Mouse (Mus musculus) heart, embryonic 14.5 days (tissue): Measurements from ENCODE around the gene Ttll9. TPM values are rescaled to one million over a fixed set of nuclear protein-coding genes. Genes with fewer than 3 reads are reported as not detected.

ENCODE experiments used
- ATAC-seq: fragments of 200-750 bp; cut with Nextera tagmentation; 2 replicates; pipeline ENCODE4 v1.8.0; 2017; ENCODE audit warnings: low read depth, moderate TSS enrichment; ENCODE audit not compliant: insufficient number of reproducible peaks, insufficient read depth, low FRiP score
- H3K27ac ChIP-seq, 2 experiments: fragments of 200-500 bp in 1 of 2; fragments of 300-500 bp in 1 of 2; sonication (generic) in 1 of 2; replicated peaks in 1 of 2; 2 replicates each; pipeline ENCODE4 v1.5.1; 2012 to 2014; ENCODE audit warnings: low read depth in 2 of 2, low read length in 2 of 2, control low read depth in 1 of 2, mild to moderate bottlenecking in 1 of 2, mixed read lengths in 1 of 2; ENCODE audit not compliant: control insufficient read depth in 1 of 2, insufficient read depth in 1 of 2
- H3K27me3 ChIP-seq: fragments of 300-500 bp; sonication (generic); 2 replicates; pipeline ENCODE4 v1.6.1; 2014; ENCODE audit warnings: mild to moderate bottlenecking, low read length, control low read depth; ENCODE audit not compliant: control insufficient read depth, insufficient read depth
- H3K36me3 ChIP-seq: fragments of 300-500 bp; sonication (generic); 2 replicates; pipeline ENCODE4 v1.6.1; 2014; ENCODE audit warnings: mild to moderate bottlenecking, control low read depth, low read length, mixed read lengths; ENCODE audit not compliant: control insufficient read depth, insufficient read depth
- H3K4me1 ChIP-seq, 2 experiments: fragments of 200-500 bp in 1 of 2; fragments of 300-500 bp in 1 of 2; sonication (generic) in 1 of 2; 2 replicates each; pipeline ENCODE4 v1.6.1; 2012 to 2014; ENCODE audit warnings: low read length in 2 of 2, control low read depth in 1 of 2, mixed read lengths in 1 of 2; ENCODE audit not compliant: control insufficient read depth in 2 of 2, insufficient read depth in 2 of 2
- H3K4me2 ChIP-seq: fragments of 300-500 bp; sonication (generic); 2 replicates; pipeline ENCODE4 v1.6.1; 2014; ENCODE audit warnings: mild to moderate bottlenecking, low read length
- H3K4me3 ChIP-seq, 2 experiments: fragments of 200-500 bp in 1 of 2; fragments of 300-500 bp in 1 of 2; sonication (generic) in 1 of 2; 2 replicates each; pipeline ENCODE4 v1.5.1; 2012 to 2014; ENCODE audit warnings: low read length in 2 of 2, mild to moderate bottlenecking in 2 of 2, control low read depth in 1 of 2, low read depth in 1 of 2, moderate library complexity in 1 of 2; ENCODE audit not compliant: control insufficient read depth in 1 of 2, insufficient read depth in 1 of 2
- H3K9ac ChIP-seq: fragments of 300-500 bp; sonication (generic); 2 replicates; pipeline ENCODE4 v1.6.1; 2014; ENCODE audit warnings: mild to moderate bottlenecking, low read length
- H3K9me3 ChIP-seq: fragments of 300-500 bp; sonication (generic); 2 replicates; pipeline ENCODE4 v1.6.1; 2016; ENCODE audit warnings: low read length, control low read depth; ENCODE audit not compliant: control insufficient read depth
- WGBS: fragments of 180-500 bp; shearing (Covaris S2); extraction: QIAGEN DNeasy Blood & Tissue Kit; methylation state at CpG from one replicate; pipeline ENCODE4 v1.1.7; 2014; 5-methylcytosine and 5-hydroxymethylcytosine counted together
- polyA plus RNA-seq: library from polyadenylated mRNA; unstranded; fragments of >200 nt; fragmentation: Nextera tagmentation; extraction: Ambion mirVana; gene quantifications from 2 replicates; pipeline ENCODE4 v1.2.1, GENCODE M21; 2014

The Ttll9 gene
- polyA plus RNA-seq, 1 experiment from 2014 or later = 0.30 TPM

DNA sequence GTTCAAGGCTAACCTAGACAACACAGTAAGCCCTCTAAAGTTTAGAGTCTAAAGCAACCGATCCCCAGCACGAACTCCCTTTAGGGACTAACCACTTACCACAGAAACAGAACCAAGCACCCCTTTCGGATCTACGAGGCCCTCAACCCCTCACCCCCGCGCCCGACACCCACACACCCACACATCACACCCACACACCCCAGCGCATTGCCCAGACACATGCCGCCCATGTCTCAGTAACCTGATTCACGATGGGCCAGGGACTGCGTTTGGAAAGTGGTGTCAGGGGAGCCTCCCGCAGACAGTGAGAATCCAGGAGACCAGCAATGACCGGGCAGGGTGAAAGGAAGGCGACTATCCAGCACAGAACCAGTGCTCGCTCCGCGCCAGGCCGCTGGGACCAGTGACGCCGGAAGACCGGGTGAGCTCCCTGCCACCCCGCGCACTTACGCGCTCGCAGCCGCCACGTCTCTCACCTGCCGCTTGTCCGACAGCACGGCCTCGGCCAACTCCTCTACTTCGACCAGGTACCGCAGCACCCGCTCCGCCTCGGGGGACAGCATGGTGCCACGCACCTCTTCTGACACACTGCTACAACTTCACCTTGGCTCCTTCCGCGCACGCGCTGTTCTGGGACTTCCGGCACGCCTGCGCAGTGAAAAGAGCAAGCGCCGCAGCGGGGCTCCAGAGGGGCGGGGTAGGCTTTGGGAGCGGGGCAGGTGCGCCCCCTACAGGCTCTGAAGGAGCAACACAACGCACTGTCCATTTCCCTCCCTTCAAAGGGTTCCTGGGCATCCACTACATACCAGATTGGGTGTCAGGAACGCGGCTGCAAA is 52.7 kb downstream of the Ttll9 start, which contains the start of gene Pdrg1:
TSS of gene Pdrg1 (minus strand) at position 670 of the 836 bp plus-strand sequence.
- peak within 1 kb of the TSS; percentile 90 for H3K4me2 ChIP-seq
- 2% methylated on average over 54 of the region's 54 CpGs for WGBS
- no peak within 1 kb of the TSS for H3K27ac ChIP-seq
- peaks cover 2 to 10% of the 10 kb centered on the region in 2 experiments; a peak in 3 of 4 replicates for H3K4me1 ChIP-seq
- peak within 1 kb of the TSS; percentile 90 for H3K9ac ChIP-seq
- H3K27me3 ChIP-seq = peaks cover 13% of the 10 kb centered on the region
- peak within 1 kb of the TSS; percentile 81 to 83 for H3K4me3 ChIP-seq
- H3K9me3 ChIP-seq = no peaks in the 10 kb centered on the region
- peaks cover 41% of the 10 kb centered on the region for H3K36me3 ChIP-seq
- peak; percentile 90 for ATAC-seq

DNA sequence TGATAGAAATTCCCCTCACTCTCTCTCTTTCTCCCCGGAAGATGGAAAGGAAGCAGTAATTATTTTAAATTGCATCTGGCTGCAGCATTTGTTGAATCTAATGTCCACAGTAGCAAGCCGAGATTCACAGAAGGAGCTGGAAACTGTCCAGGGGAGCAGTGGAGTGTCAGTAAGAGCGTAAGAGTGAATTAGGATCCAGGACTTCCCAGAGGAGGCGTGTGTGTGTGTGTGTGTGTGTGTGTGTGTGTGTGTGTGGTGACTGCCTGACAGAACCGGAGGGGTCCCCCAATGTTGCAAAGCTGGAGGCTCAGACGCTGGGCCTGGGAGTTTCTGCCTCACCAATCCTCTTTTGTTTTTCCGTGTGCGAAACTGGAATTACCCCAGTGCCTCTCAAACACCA is 53.5 kb downstream of the Ttll9 start:
- peaks cover 18% of the 10 kb centered on the region for H3K27me3 ChIP-seq
- H3K4me1 ChIP-seq = peaks cover 2 to 10% of the 10 kb centered on the region in 2 experiments; a peak in 3 of 4 replicates
- H3K27ac ChIP-seq = no peak overlapping the region
- H3K36me3 ChIP-seq = peaks cover 33% of the 10 kb centered on the region
- ATAC-seq = no peak
- no peak overlapping the region for H3K9ac ChIP-seq
- no peak overlapping the region for H3K4me3 ChIP-seq
- no peaks in the 10 kb centered on the region for H3K9me3 ChIP-seq
- 49% methylated on average over 7 of the region's 8 CpGs for WGBS
- peak overlapping the region; percentile 90 for H3K4me2 ChIP-seq

DNA sequence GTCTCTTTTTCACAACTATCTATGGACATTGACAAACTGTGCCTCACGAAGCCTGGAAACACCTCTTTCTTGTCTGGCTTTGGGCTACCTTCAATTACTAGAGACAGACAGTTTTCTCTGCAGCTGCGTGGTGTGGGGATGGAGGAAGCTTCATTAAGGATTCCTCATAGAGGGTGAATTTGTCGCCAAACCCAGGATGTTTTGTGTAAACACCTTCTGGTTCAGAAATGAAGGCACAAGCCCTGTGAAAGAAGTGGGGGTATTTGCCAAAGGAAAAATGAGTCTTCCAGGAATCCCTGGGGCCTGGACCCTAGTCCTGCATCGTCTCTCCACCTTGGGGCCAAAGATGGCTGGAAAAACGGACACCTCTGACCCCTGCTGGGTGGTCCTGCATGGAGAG is 54.5 kb downstream of the Ttll9 start:
- H3K9me3 ChIP-seq = no peaks in the 10 kb centered on the region
- H3K4me3 ChIP-seq = no peak overlapping the region
- H3K27me3 ChIP-seq = peaks cover 18% of the 10 kb centered on the region
- peaks cover 2 to 10% of the 10 kb centered on the region in 2 experiments; a peak in 3 of 4 replicates for H3K4me1 ChIP-seq
- H3K4me2 ChIP-seq = no peak overlapping the region
- no peak overlapping the region for H3K9ac ChIP-seq
- ATAC-seq = no peak
- H3K36me3 ChIP-seq = peaks cover 23% of the 10 kb centered on the region
- WGBS = 45% methylated on average over 5 of the region's 5 CpGs
- H3K27ac ChIP-seq = no peak overlapping the region

DNA sequence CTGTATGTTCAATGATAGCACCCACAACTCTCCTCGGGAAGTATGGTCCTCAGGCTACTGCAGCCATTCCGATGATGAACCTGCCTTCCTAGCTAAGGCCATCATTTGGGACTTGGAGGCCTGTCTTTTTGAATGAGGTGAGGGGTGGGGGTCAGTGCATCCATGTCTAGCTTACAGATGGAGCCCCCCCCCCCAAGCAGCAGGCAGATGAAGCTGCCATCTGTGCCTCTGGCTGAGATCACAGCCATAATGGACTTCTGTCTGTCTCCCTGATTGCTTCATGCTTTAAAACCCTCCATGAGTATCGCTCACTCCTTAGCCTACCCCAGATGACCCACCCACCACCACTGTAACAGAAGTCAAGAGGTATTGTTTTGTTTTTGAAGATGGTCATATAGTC is 57.1 kb downstream of the Ttll9 start:
- Histone ChIP-seq H3K4me2 (no peak overlapping the region), H3K36me3 (no peaks in the 10 kb centered on the region), H3K27me3 (peaks cover 18% of the 10 kb centered on the region), H3K9me3 (no peaks in the 10 kb centered on the region), H3K9ac (no peak overlapping the region), H3K4me3 (no peak overlapping the region), H3K27ac (no peak overlapping the region), H3K4me1 (peaks cover 2 to 5% of the 10 kb centered on the region in 2 experiments; a peak in 3 of 4 replicates)
- 77% methylated on average over 3 of the region's 3 CpGs for WGBS
- ATAC-seq = no peak

DNA sequence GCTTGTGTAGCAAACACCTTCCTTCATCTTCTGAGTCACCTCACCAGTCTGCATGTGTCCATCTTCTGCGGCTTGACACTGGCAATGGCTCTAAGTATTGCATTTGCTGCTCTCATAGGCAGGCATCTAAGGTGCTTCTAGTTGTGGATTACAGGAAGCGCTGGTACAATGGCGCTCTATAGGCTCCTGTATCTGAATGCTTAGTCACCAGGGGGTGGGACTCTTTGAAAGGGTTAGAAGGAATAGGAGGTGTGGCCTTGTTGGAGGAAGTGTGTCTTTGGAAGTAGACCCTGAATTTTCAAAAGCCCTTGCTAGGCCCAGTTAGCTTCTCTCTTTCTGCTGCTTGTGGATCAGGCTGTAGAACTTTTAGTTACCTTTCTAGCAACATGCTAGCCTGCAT is 58.9 kb downstream of the Ttll9 start:
- 63% methylated on average over 3 of the region's 3 CpGs for WGBS

DNA sequence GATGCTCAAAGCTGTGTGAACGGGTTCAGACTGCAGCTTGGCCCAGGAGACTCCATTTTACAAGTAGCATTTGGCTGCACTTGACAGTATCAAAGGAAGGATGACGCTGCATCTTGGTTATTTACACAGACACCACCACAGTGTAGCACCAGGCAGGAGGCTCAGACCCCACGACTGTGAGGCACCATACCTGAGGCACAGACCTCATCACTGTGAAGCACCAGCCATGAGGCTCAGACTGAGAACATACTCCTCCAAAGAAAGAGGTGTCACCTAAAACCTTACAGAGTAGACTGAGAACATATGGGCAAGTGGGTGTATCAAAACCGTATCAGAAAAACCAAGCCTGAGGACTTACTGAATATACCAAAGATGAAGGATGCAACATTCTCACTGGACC is 60.6 kb downstream of the Ttll9 start:
- Histone ChIP-seq H3K4me3 (no peak overlapping the region), H3K4me1 (no peaks in the 10 kb centered on the region), H3K27me3 (peaks cover 25% of the 10 kb centered on the region), H3K9ac (no peak overlapping the region), H3K36me3 (no peaks in the 10 kb centered on the region), H3K4me2 (no peak overlapping the region), H3K27ac (no peak overlapping the region), H3K9me3 (no peaks in the 10 kb centered on the region)
- 57% methylated on average over 4 of the region's 4 CpGs for WGBS
- ATAC-seq = no peak

More for the DNA sequence above, 58.9 kb downstream of the Ttll9 start:
- H3K4me2 ChIP-seq = no peak overlapping the region
- no peak overlapping the region for H3K9ac ChIP-seq
- no peak for ATAC-seq
- H3K9me3 ChIP-seq = no peaks in the 10 kb centered on the region
- H3K4me3 ChIP-seq = no peak overlapping the region
- H3K36me3 ChIP-seq = no peaks in the 10 kb centered on the region
- no peaks in the 10 kb centered on the region for H3K4me1 ChIP-seq
- H3K27ac ChIP-seq = no peak overlapping the region
- peaks cover 24% of the 10 kb centered on the region for H3K27me3 ChIP-seq

DNA sequence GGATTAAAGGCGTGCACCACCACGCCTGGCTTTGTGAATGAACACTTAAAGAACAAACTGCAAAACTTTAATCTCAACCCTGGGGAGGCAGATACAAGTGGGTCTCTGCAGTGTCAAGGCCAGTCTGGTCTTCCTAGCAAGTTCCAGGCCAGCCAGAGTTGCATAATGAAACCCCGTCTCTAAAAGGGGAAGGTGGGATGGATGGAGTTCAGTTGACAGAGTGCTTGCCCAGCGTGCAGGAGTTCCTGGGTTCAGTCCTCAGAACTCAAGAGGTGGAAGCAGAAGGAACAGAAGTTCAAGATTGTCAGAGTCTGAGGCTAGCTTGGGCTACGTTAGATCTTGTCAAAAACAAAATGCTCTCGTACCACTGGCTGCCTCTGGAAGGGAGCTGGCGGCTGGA is 63.8 kb downstream of the Ttll9 start:
- Histone ChIP-seq H3K27ac (no peak overlapping the region), H3K4me3 (no peak overlapping the region), H3K27me3 (peaks cover 37% of the 10 kb centered on the region), H3K4me2 (no peak overlapping the region), H3K9me3 (no peaks in the 10 kb centered on the region), H3K9ac (no peak overlapping the region), H3K36me3 (no peaks in the 10 kb centered on the region), H3K4me1 (no peaks in the 10 kb centered on the region)
- ATAC-seq = no peak
- WGBS = 61% methylated on average over 7 of the region's 7 CpGs
